Mouse (Mus musculus) macrophage (primary cell): Measurements from ENCODE around the gene Btd. TPM values are rescaled to one million over a fixed set of nuclear protein-coding genes. Genes with fewer than 3 reads are reported as not detected.

Source experiments
- H3K27ac ChIP-seq: fragments of 350-480 bp; formaldehyde crosslinking; 2 replicates; pipeline ENCODE4 v1.9.0; 2021
- H3K36me3 ChIP-seq: fragments of 350-480 bp; formaldehyde crosslinking; 2 replicates; pipeline ENCODE4 v1.9.0; 2021; ENCODE audit errors: inconsistent target
- H3K4me3 ChIP-seq: fragments of 350-480 bp; formaldehyde crosslinking; 2 replicates; pipeline ENCODE4 v1.9.0; 2021; ENCODE audit errors: inconsistent target
- H3K79me2 ChIP-seq: fragments of 350-480 bp; formaldehyde crosslinking; 2 replicates; pipeline ENCODE4 v1.9.0; 2021; ENCODE audit errors: inconsistent target
- WGBS: methylation state at CpG from one replicate; pipeline ENCODE4 v1.1.7; 2026; ENCODE audit warnings: inconsistent platforms; ENCODE audit not compliant: missing documents; 5-methylcytosine and 5-hydroxymethylcytosine counted together
- polyA plus RNA-seq: library from polyadenylated mRNA; stranded (reverse); fragments of 250-400 nt; gene quantifications from 3 replicates; pipeline ENCODE4 v1.2.4, GENCODE M21; 2018; ENCODE audit warnings: inconsistent platforms

Gene Btd
- polyA plus RNA-seq, 1 experiment from 2014 or later, result 12.8 TPM

DNA sequence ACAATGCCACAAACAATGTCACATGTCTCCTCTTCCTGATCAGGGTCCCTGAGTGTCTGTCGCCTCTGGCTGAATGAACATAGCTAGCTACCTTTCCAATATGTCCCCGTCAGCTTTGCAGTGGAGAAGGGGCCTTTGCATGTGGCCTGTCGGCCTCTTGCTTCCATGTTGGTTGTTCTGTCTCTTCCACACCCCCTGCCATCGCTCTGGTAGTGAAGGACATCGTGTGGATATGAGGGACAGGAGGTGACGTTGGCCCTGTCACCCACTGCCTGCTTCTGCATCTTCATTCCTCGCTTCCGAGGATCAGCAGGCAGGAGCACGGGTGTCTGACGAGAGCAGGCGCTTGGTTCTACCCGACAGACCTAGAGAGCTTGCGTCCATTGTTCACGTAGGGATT lies 14.6 kb downstream of the Btd start:
- WGBS, result 95% methylated on average over 14 of the region's 14 CpGs
- H3K27ac ChIP-seq, result no peak overlapping the region

DNA sequence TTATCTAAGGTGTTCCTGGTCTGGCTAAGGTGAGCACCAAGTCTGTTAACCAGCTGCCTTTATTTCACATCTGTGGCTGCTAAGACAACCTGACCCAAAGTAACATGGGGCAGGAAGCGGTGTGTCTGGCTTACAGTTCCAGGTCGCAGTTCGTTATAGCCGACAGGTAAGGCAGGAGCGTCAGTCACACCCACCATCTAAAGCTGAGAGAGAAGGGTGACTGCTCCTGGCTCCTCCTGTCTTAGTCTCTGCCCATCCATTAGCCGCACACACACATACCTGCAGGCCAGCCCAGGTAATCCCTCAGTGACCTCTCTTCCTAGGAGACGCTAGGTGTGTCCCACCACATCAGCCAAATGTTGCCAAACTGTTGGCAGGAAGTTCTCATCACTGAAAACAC lies 15.6 kb downstream of the Btd start:
- no peak overlapping the region for H3K27ac ChIP-seq
- H3K79me2 ChIP-seq, result no peaks in the 10 kb centered on the region
- no peaks in the 10 kb centered on the region for H3K36me3 ChIP-seq
- no peak overlapping the region for H3K4me3 ChIP-seq
- 86% methylated on average over 7 of the region's 7 CpGs for WGBS

More for the DNA sequence above, 14.6 kb downstream of the Btd start:
- Histone ChIP-seq H3K4me3 (no peak overlapping the region), H3K79me2 (no peaks in the 10 kb centered on the region), H3K36me3 (no peaks in the 10 kb centered on the region)

DNA sequence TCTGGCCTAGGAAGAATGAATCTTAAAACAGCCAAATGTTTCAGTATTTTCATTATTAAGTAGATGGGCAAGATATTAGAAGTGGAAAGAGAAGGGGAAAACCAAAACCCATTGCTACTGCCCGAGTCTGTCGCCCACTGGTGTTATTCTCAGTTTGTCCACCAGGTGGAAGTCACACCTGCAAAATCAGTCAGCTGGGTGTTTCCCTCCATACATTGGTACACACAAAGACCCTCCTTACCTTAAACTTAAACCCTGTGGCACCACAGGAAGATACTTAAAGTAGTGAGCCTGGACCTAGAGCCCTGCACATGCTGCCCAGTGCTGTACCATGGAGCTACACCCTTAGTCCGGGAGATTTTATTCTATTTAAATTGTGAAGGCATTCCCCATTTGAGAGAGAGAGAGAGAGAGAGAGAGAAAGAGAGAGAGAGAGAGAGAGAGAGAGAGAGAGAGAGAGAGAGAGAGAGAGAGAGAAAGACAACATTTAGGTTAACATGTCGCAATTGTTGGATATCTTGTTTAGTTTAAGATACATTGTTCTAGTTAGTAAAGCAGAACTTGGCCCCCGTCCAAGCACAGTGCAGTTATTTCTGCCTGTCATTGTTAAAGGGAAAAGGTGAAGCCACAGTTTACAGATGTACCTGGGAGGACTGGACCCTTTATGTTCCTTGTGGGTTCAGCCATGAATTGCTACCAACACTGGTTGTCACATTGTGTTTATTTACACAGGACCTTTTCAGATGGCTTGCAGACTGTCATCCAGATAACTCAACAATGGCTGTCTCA lies 16.2 kb downstream of the Btd start:
- Histone ChIP-seq H3K79me2 (no peaks in the 10 kb centered on the region), H3K4me3 (no peak overlapping the region), H3K36me3 (no peaks in the 10 kb centered on the region), H3K27ac (no peak overlapping the region)
- 14% methylated on average over 4 of the region's 5 CpGs for WGBS

DNA sequence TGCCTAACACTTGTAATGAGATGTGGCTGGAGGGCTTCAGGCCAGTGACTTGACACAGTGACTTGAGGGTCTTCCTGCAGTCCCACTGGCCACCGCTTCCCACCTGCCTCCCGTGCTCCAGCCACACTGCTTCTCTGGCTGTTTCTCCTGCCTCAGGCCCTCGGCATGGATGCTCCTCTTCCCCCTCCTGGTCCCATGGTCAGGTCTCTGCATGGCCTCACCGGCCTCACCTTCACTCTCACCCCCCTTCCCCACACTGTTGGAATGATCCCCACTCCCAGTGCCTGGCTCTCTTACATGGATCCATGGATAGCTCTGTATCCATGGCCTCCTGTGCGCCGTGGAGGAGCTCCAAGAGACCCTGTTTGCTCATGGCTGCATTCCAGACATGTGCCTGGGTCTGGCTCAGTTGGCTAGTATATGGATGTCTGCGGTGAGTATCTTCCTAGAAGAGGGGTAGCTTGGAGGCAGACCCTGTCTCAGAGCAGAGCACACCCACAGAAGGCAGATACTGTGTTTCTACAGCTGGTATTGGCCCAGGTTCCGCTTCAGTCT lies 17.4 kb downstream of the Btd start:
- no peak overlapping the region for H3K27ac ChIP-seq
- no peak overlapping the region for H3K4me3 ChIP-seq
- no peaks in the 10 kb centered on the region for H3K36me3 ChIP-seq
- 97% methylated on average over 8 of the region's 8 CpGs for WGBS
- H3K79me2 ChIP-seq, result no peaks in the 10 kb centered on the region

DNA sequence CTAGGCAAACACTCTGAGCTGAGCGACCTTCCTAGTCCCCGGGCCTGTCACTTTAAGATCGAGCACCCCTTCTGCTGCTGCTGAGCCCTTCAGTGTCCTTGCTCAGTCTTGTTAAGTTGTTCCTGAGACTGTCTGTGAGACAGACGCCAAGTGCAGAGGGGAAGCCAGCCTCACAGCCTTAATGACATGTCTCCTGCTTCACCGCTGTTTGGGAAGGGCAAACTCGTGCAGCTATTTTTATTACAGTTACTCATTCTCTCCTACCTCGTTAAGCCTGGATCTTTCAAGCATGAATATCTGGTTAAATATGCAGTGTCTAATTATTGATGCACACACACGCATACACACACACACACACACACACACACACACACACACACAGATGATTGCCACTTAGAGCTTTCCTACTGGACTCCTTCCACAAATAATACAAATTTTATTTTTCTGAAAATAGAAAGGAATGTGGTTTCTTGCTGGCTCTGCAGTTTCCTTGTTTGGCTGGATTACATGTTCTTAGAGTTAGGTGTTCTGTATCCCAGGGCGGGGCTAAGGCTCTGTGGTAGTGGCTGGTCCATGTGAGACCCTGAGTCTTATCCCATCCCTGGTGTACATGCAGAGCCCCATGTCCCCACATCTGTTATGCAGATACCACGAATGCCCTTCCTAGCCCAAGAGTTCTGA lies 18.8 kb downstream of the Btd start:
- Histone ChIP-seq H3K27ac (no peak overlapping the region), H3K36me3 (no peaks in the 10 kb centered on the region), H3K4me3 (no peak overlapping the region), H3K79me2 (no peaks in the 10 kb centered on the region)
- WGBS, result 61% methylated on average over 9 of the region's 10 CpGs

DNA sequence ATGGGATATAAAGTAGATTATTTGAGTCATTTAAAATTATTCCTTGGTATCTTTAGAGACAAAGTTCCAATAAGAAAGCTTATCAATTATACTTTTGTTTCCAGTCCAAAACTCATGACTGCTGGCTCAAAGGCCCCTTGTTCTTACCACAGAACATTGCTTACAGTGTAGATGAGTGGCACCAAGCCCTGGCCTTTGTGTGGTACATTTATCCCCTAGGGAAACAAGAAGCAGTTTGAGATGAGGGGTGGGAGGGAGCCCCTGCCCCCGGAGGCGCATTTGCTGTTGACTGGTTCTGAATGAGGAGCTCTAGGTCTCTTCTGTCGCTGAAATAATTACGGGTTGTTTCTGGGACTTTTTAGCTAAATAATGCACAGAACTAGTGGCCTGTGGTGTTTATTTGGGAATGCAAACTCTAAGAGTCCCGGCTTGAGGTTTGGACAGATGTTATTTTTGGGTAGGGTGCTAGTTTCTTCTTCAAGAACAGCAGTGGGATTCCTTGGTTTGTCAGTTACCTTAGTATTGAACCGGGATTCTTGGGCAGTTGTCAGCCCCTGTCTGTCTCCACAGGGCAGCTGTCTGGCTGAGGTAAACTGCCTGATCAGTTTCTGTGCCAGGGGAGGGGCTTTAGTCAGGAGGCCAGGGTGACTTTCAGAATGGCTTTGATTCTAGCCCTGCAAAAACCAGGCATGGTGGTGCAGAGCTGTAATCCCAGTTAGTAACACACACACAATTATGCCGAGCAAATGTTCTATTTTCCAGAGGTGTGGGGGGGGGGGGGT lies 19.7 kb downstream of the Btd start:
- WGBS, result 95% methylated on average over 7 of the region's 7 CpGs
- H3K4me3 ChIP-seq, result no peak overlapping the region
- H3K79me2 ChIP-seq, result no peaks in the 10 kb centered on the region
- H3K27ac ChIP-seq, result no peak overlapping the region
- no peaks in the 10 kb centered on the region for H3K36me3 ChIP-seq

DNA sequence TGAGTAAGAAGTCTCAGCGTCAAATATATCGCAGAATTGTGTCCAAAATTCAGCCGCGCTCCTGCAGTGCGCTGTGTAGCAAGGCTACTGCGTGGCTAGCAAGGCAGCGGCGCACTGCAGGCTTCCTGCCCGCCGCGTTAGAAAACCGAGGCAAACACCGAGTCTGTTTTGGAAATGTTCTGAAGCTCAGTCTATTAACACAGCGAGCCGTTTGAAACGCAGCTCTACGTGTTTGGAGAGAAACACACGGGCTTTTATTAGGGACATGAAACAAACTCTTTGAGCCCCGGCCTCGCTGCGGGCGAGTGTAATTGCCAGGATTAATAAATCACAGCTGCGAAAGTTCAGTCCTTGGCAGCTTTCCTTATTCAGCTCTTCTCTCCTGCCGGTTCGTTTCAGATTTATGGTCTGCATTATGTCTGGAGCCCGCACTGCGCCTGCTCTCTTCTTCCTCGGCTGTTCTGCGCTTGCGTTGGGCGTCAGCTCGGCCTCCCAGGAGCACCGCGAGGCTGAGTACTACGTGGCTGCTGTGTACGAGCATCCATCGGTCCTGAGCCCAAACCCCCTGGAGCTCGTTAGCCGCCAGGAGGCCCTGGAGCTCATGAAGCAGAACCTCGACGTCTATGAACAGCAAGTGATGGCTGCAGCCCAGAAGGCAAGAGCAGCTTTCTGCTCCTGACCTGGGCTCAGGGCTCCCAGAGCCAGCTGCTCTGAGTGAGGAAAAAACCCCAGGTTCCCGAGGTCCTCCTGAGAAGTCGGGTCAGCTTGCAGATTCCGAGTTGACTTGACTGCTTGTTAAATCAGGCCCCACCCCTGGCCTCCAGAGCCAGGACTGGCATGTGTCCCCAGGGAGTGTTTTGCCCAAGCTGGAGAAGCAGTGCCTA lies 21.1 kb downstream of the Btd start:
- Histone ChIP-seq H3K27ac (peak overlapping the region; percentile 66), H3K79me2 (no peaks in the 10 kb centered on the region)
- 5% methylated on average over 42 of the region's 44 CpGs for WGBS

DNA sequence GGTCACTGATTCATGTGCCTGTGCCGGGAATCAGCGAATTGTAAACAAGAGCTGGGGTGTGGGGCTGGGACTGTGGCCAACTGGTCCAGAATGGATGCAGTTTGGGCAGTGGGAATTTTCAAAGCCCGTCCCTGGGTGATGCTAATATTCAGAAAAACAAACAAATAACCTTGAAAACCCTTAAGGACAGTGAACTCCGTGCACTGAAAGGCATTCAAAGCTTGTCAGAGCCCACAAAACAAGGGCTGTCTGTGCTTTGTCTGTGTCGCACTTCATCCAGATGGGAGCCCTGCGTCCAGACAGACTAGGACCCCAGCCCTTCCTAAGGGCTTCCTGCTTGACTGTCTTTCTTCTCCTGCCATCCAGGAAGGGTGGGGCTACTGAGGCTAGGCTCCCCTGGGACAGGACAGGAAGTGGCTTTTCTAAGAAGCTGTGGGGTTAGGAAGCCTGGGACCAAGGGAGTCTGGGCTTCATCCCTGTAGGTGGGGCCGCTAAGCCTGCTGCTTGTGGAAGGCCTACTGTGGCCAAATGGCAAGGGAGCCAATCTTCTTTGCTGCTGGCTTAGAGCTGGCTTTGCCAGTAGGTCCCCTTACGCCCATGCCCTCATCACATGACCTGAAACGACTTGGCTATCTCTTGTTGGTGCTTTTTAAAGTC lies 21.9 kb downstream of the Btd start:
- Histone ChIP-seq H3K36me3 (no peaks in the 10 kb centered on the region), H3K27ac (peak overlapping the region; percentile 66), H3K79me2 (no peaks in the 10 kb centered on the region), H3K4me3 (no peak overlapping the region; the same call in 1 of the 2 replicates)
- 71% methylated on average over 9 of the region's 9 CpGs for WGBS

More for the DNA sequence above, 21.1 kb downstream of the Btd start:
- no peaks in the 10 kb centered on the region for H3K36me3 ChIP-seq
- H3K4me3 ChIP-seq, result peak overlapping the region; percentile 45

DNA sequence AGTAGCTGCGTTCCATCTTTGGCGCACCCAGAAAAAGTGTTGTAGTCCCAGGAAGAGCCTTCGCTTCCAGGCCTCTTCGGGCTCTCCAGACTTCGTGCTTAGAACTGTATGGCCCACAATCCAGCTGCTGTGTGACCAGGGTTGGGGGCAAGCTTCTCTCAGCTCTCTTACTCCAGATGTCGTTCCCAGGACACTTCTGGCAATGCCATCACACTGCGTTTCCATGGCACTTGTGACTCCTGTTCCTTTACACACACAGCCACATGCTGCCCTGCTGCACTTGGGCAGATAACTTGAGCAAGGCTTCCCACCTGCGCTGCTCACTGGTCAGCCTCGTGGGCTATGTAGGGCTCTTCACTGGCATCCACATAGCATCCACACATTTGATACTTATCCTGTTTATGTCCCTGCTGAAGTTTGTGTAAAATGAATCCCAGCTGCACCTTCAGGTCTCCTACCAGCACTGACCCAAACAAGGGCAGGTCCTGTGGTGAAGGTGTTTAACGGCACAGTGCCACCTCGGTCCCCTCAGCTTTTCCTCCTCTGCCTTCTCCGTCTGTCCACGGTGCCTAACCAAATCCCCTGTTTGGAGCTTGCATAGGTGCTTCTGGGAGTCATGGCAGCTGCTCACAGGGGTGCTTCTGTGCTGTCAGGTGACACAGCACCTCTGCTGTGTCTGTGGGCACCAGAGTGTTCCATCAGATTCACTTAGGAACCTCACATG lies 22.7 kb downstream of the Btd start:
- H3K36me3 ChIP-seq, result no peaks in the 10 kb centered on the region
- H3K79me2 ChIP-seq, result no peaks in the 10 kb centered on the region
- no peak overlapping the region for H3K4me3 ChIP-seq
- no peak overlapping the region for H3K27ac ChIP-seq
- WGBS, result 88% methylated on average over 13 of the region's 13 CpGs

DNA sequence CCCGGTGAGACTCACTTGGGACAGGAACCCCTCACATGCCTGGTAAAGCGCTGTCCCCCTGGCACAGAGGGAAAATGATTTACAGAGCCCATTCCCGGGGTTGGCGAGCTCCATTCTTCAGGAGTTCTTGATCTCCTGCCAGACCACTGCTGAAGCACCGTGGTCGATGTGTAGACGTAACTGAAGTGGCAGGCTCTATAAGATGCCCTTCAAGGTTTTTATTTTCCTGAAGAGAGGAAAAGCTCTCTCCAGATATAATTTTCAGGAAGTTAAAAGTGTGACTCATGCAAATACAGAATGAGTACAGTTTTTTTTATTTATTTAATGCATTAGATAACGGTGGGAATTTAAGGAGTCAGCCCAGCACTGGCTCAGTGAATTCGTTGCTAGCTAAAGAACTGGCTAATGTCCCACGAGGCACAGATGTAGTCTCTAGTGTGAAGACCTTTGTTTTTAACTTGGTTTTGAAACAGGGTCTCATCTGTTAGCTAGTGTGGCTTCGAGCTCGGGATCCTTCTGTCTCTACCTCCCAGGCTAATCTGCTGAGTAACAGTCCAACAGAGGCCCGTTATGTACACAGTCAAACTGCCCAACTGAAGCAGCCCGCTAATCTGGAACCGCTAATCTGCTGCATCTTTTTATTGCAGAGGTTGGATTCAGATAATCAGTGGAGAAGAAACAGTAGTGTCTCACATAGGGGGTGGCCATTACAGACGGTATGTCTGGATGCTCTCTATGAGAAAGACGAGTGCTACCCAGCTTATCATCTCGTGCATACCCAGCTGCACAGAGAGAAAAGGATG lies 23.5 kb downstream of the Btd start:
- H3K4me3 ChIP-seq, result no peak overlapping the region
- no peak overlapping the region for H3K27ac ChIP-seq
- no peaks in the 10 kb centered on the region for H3K36me3 ChIP-seq
- no peaks in the 10 kb centered on the region for H3K79me2 ChIP-seq
- WGBS, result 26% methylated on average over 17 of the region's 18 CpGs

DNA sequence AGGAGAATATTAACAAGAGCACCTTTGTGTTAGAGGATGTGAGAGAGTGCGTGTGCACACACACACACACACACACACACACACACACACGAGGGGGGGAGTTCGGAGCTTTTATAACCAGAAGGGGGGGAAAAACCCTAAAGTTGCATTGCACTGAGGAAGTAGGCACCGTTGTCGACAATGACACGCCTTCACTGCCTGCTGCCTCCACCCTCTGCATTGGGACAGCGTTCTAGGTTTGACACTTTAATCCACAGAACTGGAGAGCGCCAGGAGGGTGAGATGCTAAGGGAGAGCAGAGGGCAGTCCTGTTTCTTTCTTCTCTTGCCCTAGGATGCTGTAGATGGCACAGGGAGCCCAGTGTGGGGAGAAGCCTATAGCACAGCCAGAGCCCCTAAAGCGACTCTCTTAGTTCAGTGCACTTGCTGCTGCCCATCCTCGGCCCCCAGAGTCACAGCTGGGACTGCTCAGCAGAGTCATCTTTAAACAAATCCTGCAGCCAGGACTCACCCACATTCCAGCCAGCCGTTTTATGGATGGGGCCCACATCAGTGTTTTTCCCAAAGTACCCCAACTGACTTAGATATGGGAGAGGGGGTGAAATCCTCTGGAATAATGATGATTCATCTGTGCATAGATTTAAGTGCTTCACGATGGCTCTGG lies 24.2 kb downstream of the Btd start:
- Histone ChIP-seq H3K36me3 (no peaks in the 10 kb centered on the region), H3K27ac (no peak overlapping the region), H3K4me3 (no peak overlapping the region), H3K79me2 (no peaks in the 10 kb centered on the region)
- 25% methylated on average over 12 of the region's 12 CpGs for WGBS

DNA sequence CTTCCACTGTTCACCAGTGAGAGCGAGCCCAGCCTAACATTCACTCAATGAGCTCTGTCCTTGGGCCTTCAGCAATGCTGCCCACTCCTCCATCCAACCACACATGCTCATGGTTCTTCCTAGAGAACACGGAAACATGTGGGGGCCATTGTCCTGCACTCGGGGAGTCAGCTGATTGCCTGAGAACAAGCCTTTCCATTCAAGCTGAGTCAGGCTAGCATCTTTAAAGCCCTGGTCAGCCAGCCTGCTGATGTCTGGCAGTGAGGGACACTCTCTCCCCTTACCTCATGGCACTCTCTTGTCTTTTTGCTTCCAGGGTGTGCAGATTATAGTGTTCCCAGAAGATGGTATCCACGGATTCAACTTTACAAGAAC lies 24.7 kb downstream of the Btd start:
- H3K79me2 ChIP-seq, result no peaks in the 10 kb centered on the region
- no peak overlapping the region for H3K4me3 ChIP-seq
- no peaks in the 10 kb centered on the region for H3K36me3 ChIP-seq
- 73% methylated on average over 4 of the region's 4 CpGs for WGBS
- no peak overlapping the region for H3K27ac ChIP-seq
